8 mouse cellular contexts compared by ENCODE assay signal in genomic region chr2:180920810-180921400, GRCm38 (mm10). TPM values are rescaled to one million over a fixed set of nuclear protein-coding genes. Genes with fewer than 3 reads are reported as not detected.
DNase-seq lines count a peak whose midpoint lies in the region; ATAC-seq and TF ChIP-seq lines count a peak whose summit lies in the region.

Gene Ythdf1, minus strand, starts transcription at chr2:180920949.

- peaks cover 50% of the 10 kb centered on the region for H3K4me1 ChIP-seq in E14TG2a.4 (replicated peaks; ENCODE audit: low read depth, low read length)
- H3K4me1 ChIP-seq in forebrain, embryonic 12.5 days: peaks cover 22% of the 10 kb centered on the region
- peaks cover 19% of the 10 kb centered on the region for H3K4me1 ChIP-seq in heart, postnatal 0 days (ENCODE audit: control insufficient read depth, insufficient read depth)
- peaks cover 17% of the 10 kb centered on the region for H3K4me1 ChIP-seq in liver, embryonic 16.5 days (ENCODE audit: control insufficient read depth, low read depth, low read length)
- H3K4me1 ChIP-seq in neural tube, embryonic 13.5 days (replicated peaks): peaks cover 37% of the 10 kb centered on the region
- peaks cover 7% of the 10 kb centered on the region for H3K4me1 ChIP-seq in testis, adult 2 months (ENCODE audit: control insufficient read depth, insufficient read depth, low read length)

- TF ChIP-seq EP300 in heart, postnatal 0 days (IDR thresholded peaks at IDR 0.05; ENCODE audit: low read depth): no peak

- H3K27ac ChIP-seq in forebrain, embryonic 12.5 days: peak within 1 kb of the TSS; percentile 63
- peak within 1 kb of the TSS; percentile 78 for H3K27ac ChIP-seq in heart, postnatal 0 days (ENCODE audit: low read depth)
- H3K27ac ChIP-seq in liver, embryonic 16.5 days (ENCODE audit: low read length): peak within 1 kb of the TSS; percentile 82
- peak within 1 kb of the TSS; percentile 82 for H3K27ac ChIP-seq in neural tube, embryonic 13.5 days (replicated peaks)
- H3K27ac ChIP-seq in testis, adult 2 months (ENCODE audit: control insufficient read depth, insufficient read depth, low read depth, low read length): peak within 1 kb of the TSS; percentile 88

- WGBS in forebrain, embryonic 12.5 days: under 1% methylated on average over 44 of the region's 56 CpGs
- WGBS in heart, postnatal 0 days: 1% methylated on average over 45 of the region's 56 CpGs
- WGBS in liver, embryonic 16.5 days (ENCODE audit: insufficient replicate concordance): under 1% methylated on average over 50 of the region's 56 CpGs
- under 1% methylated on average over 52 of the region's 56 CpGs for WGBS in neural tube, embryonic 13.5 days

- peak within 1 kb of the TSS; percentile 96 for H3K4me3 ChIP-seq in E14TG2a.4 (replicated peaks; ENCODE audit: low read length)
- H3K4me3 ChIP-seq in forebrain, embryonic 12.5 days (replicated peaks): peak within 1 kb of the TSS; percentile 82
- H3K4me3 ChIP-seq in heart, postnatal 0 days (ENCODE audit: low read depth, low read length): peak within 1 kb of the TSS; percentile 94
- H3K4me3 ChIP-seq in liver, embryonic 16.5 days (ENCODE audit: low read depth, low read length): peak within 1 kb of the TSS; percentile 98
- H3K4me3 ChIP-seq in neural tube, embryonic 13.5 days: peak within 1 kb of the TSS; percentile 100
- peak within 1 kb of the TSS; percentile 98 for H3K4me3 ChIP-seq in testis, adult 2 months (ENCODE audit: control insufficient read depth, low read depth, low read length)

- peak within 1 kb of the TSS; percentile 94 for H3K9ac ChIP-seq in forebrain, embryonic 12.5 days
- H3K9ac ChIP-seq in heart, postnatal 0 days (replicated peaks; ENCODE audit: low read depth, low read length): peak within 1 kb of the TSS; percentile 98
- H3K9ac ChIP-seq in liver, embryonic 16.5 days (ENCODE audit: low read depth, low read length): peak within 1 kb of the TSS; percentile 99
- peak within 1 kb of the TSS; percentile 98 for H3K9ac ChIP-seq in neural tube, embryonic 13.5 days

- peak; percentile 95 for ATAC-seq in forebrain, embryonic 12.5 days (ENCODE audit: low FRiP score)
- peak; percentile 98 for ATAC-seq in heart, postnatal 0 days (ENCODE audit: insufficient read depth, low read depth)
- ATAC-seq in liver, embryonic 16.5 days (ENCODE audit: low read depth): peak; percentile 95
- ATAC-seq in neural tube, embryonic 13.5 days (ENCODE audit: low read depth): peak; percentile 95

- peak; percentile 96 for DNase-seq in c-Kit-positive CD71-positive TER-119-positive erythroid progenitor cells, embryonic 14.5 days (ENCODE audit: low spot score)
- DNase-seq in heart, postnatal 0 days (ENCODE audit: low spot score): peak; percentile 94
- DNase-seq in kidney, postnatal 4 days: peak; percentile 99

- H3K4me2 ChIP-seq in forebrain, embryonic 12.5 days: peak within 1 kb of the TSS; percentile 90
- H3K4me2 ChIP-seq in heart, postnatal 0 days (ENCODE audit: low read depth, low read length): peak within 1 kb of the TSS; percentile 86
- H3K4me2 ChIP-seq in liver, embryonic 16.5 days (ENCODE audit: low read depth, low read length): peak within 1 kb of the TSS; percentile 83
- peak within 1 kb of the TSS; percentile 94 for H3K4me2 ChIP-seq in neural tube, embryonic 13.5 days

- peak; percentile 84 for TF ChIP-seq POLR2A in testis, adult 2 months (IDR thresholded peaks at IDR 0.05; ENCODE audit: control insufficient read depth, low read depth, low read length)

- H3K27me3 ChIP-seq in E14TG2a.4 (ENCODE audit: insufficient read depth, low read length): no peaks in the 10 kb centered on the region
- no peaks in the 10 kb centered on the region for H3K27me3 ChIP-seq in forebrain, embryonic 12.5 days
- no peaks in the 10 kb centered on the region for H3K27me3 ChIP-seq in heart, postnatal 0 days (ENCODE audit: control insufficient read depth, insufficient read depth, low read length)
- H3K27me3 ChIP-seq in liver, embryonic 16.5 days (ENCODE audit: control insufficient read depth, insufficient read depth, low read depth, low read length): no peaks in the 10 kb centered on the region
- no peaks in the 10 kb centered on the region; the same call in 1 of the 2 replicates for H3K27me3 ChIP-seq in neural tube, embryonic 13.5 days
- no peaks in the 10 kb centered on the region for H3K27me3 ChIP-seq in testis, adult 2 months (ENCODE audit: control insufficient read depth, insufficient read depth, low read length)

- peaks cover 35% of the 10 kb centered on the region for H3K36me3 ChIP-seq in E14TG2a.4 (ENCODE audit: insufficient read depth, low read length)
- peaks cover 26% of the 10 kb centered on the region for H3K36me3 ChIP-seq in forebrain, embryonic 12.5 days (replicated peaks)
- peaks cover 26% of the 10 kb centered on the region for H3K36me3 ChIP-seq in heart, postnatal 0 days (replicated peaks; ENCODE audit: control insufficient read depth, insufficient read depth, low read length)
- H3K36me3 ChIP-seq in liver, embryonic 16.5 days (ENCODE audit: control insufficient read depth, insufficient read depth): peaks cover 13% of the 10 kb centered on the region
- peaks cover 29% of the 10 kb centered on the region for H3K36me3 ChIP-seq in neural tube, embryonic 13.5 days
- H3K36me3 ChIP-seq in testis, adult 2 months (ENCODE audit: control insufficient read depth, insufficient read depth, low read length): no peaks in the 10 kb centered on the region

- H3K9me3 ChIP-seq in E14TG2a.4 (ENCODE audit: low read length): no peaks in the 10 kb centered on the region
- no peaks in the 10 kb centered on the region for H3K9me3 ChIP-seq in forebrain, embryonic 12.5 days
- no peaks in the 10 kb centered on the region for H3K9me3 ChIP-seq in heart, postnatal 0 days (replicated peaks; ENCODE audit: control insufficient read depth, low read length)
- H3K9me3 ChIP-seq in liver, embryonic 16.5 days (replicated peaks; ENCODE audit: control insufficient read depth, low read length): no peaks in the 10 kb centered on the region
- no peaks in the 10 kb centered on the region for H3K9me3 ChIP-seq in neural tube, embryonic 13.5 days

- no peak for TF ChIP-seq CTCF in E14TG2a.4 (conservative IDR thresholded peaks at IDR 0.05; ENCODE audit: low read length)
- no peak for TF ChIP-seq CTCF in heart, postnatal 0 days (IDR thresholded peaks at IDR 0.05; ENCODE audit: low read depth)
- no peak for TF ChIP-seq CTCF in testis, adult 2 months (IDR thresholded peaks at IDR 0.05; ENCODE audit: control insufficient read depth, insufficient read depth, insufficient replicate concordance, low read depth, low read length)

RNA-seq across cellular contexts. Expression of gene Ythdf1, which starts in this region (rescaled TPM):
- polyA plus RNA-seq in forebrain, embryonic 12.5 days (2016; fragmentation: Nextera tagmentation; extraction: Ambion mirVana): 62.6 and 64.5 TPM in 2 replicates
- 15.8 and 51.0 TPM in 2 replicates for total RNA-seq in heart, postnatal 0 days (2014; rRNA removed; ENCODE audit: low replicate concordance)
- polyA plus RNA-seq in heart, postnatal 0 days (2015; fragmentation: Nextera tagmentation; extraction: Ambion mirVana): 27.1 and 27.7 TPM in 2 replicates
- 4.2 and 4.6 TPM in 2 replicates for polyA plus RNA-seq in liver, embryonic 16.5 days (2015; fragmentation: Nextera tagmentation; extraction: Ambion mirVana)
- 50.7 and 55.9 TPM in 2 replicates for polyA plus RNA-seq in neural tube, embryonic 13.5 days (2015; fragmentation: Nextera tagmentation; extraction: Ambion mirVana)
- 22.5 TPM in 2 replicates for polyA plus RNA-seq in testis, adult 2 months (2012; rRNA removed)

Comparison
In these comparisons a context has a peak if more than half of its experiments do, and no peak if none do; other contexts are left out.
1. Peak in every context shown above with its lines: DNase-seq, ATAC-seq, H3K4me3 ChIP-seq and H3K27ac ChIP-seq.